Mouse (Mus musculus): ENCODE data around the gene Pde4c.

DNA sequence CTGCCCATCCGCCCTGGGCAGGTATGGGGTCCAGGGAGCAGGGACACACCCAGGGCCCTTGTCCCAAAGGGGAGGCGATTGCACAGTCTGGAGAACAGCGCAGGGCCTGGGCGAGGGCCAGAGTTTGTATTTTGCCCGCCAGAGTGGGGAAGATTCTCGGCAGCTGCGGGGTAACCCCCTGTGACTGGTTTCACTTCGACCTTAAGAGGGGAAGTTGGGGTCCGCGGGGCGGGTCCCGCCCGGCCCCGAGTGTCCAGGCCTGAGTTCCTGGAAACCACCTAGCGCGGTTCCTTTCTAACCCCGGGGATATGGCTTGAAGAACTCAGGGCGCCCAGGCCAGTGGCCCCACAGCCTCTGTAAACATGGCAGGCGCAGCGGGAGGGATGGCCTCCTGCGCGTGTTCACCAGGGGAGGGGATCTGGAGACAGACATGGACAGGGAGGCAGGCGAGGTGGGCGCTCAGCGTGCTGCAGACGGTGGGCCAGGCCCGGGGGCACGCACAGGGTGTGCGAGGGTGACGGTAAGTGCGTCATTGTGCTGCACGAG is 44.8 kb downstream of the Pde4c start:
- TF ChIP-seq ETS1 (IDR thresholded peaks at IDR 0.05; ENCODE audit: low read depth, low read length): no peak
- no peak for TF ChIP-seq USF2 (IDR thresholded peaks at IDR 0.05; ENCODE audit: borderline replicate concordance in 1 of 2, insufficient read depth in 1 of 2, low read depth in 1 of 2, low read length in 2 of 2)
- TF ChIP-seq HCFC1 (IDR thresholded peaks at IDR 0.05; ENCODE audit: low read depth, low read length): no peak
- no peak for TF ChIP-seq CTCF (IDR thresholded peaks at IDR 0.05 in 2 of 3, conservative IDR thresholded peaks at IDR 0.05 in 1 of 3; ENCODE audit: control insufficient read depth in 1 of 3, insufficient read depth in 1 of 3, low read depth in 2 of 3, low read length in 3 of 3, poor library complexity in 1 of 3, severe bottlenecking in 1 of 3)
- no peak for TF ChIP-seq RCOR1 (IDR thresholded peaks at IDR 0.05; ENCODE audit: low read depth, low read length)
- TF ChIP-seq ELF1 (IDR thresholded peaks at IDR 0.05; ENCODE audit: low read depth, low read length): no peak
- no peak for TF ChIP-seq UBTF (IDR thresholded peaks at IDR 0.05; ENCODE audit: borderline replicate concordance, insufficient read depth, low read depth, low read length)
- no peak for TF ChIP-seq MYC (IDR thresholded peaks at IDR 0.05; ENCODE audit: low read depth, low read length)
- no peak for TF ChIP-seq MAFK (IDR thresholded peaks at IDR 0.05; ENCODE audit: borderline replicate concordance, low read depth, low read length)
- no peak for TF ChIP-seq ZNF384 (IDR thresholded peaks at IDR 0.05; ENCODE audit: low read depth, low read length)
- TF ChIP-seq POLR2AphosphoS5 (IDR thresholded peaks at IDR 0.05; ENCODE audit: borderline replicate concordance, low read depth, low read length): no peak
- no peak for TF ChIP-seq POLR2A (IDR thresholded peaks at IDR 0.05; ENCODE audit: control insufficient read depth in 1 of 2, insufficient read depth in 1 of 2, low read depth in 1 of 2, low read length in 2 of 2, poor library complexity in 1 of 2)
